Mouse (Mus musculus) liver, embryonic 14.5 days (tissue): ENCODE measurements around the gene Methig1.

Experiments
- CTCF ChIP-seq: IDR thresholded peaks from 2 replicates; pipeline ENCODE4 v1.5.1; 2016; ENCODE audit warnings: antibody characterized with exemption, low read depth, control low read depth
- EP300 ChIP-seq: IDR thresholded peaks from 2 replicates; pipeline ENCODE4 v1.6.1; 2016; ENCODE audit warnings: antibody characterized with exemption, low read depth

- no peak for TF ChIP-seq CTCF
- TF ChIP-seq EP300, result no peak
Observed at GRCm38 (mm10) chr15:100325235-100325634, 27.7 kb upstream of the Methig1 start.
